Comparison of ENCODE assay signal across 14 mouse cellular contexts in genomic region chr4:148108565-148109100, GRCm38 (mm10). TPM values are rescaled to one million over a fixed set of nuclear protein-coding genes. Genes with fewer than 3 reads are reported as not detected.
A peak's percentile ranks its signal among the peaks of the same experiment; 100 is the strongest.
DNase-seq lines count a peak whose midpoint lies in the region; ATAC-seq and TF ChIP-seq lines count a peak whose summit lies in the region.
"Had no signal": no experiment of that assay in that cellular context is flagged by ENCODE, and none has a peak within 500 bp of the region (broad histone marks: within the 10 kb centered on the region; RNA-seq: fewer than 3 reads in every experiment).

No protein-coding gene starts in this region.

- H3K4me3 ChIP-seq in forebrain, embryonic 15.5 days, result no peak overlapping the region
- no peak overlapping the region for H3K4me3 ChIP-seq in forebrain, postnatal 0 days (ENCODE audit: low read depth, low read length)
- H3K4me3 ChIP-seq in E14TG2a.4 (replicated peaks; ENCODE audit: low read length), result peak overlapping the region; percentile 61; the same call in 1 of the 2 replicates
- H3K4me3 ChIP-seq in hindbrain, embryonic 11.5 days (ENCODE audit: low read depth, low read length), result no peak overlapping the region
- no peak overlapping the region for H3K4me3 ChIP-seq in liver, embryonic 13.5 days (replicated peaks)
- no peak overlapping the region for H3K4me3 ChIP-seq in midbrain, embryonic 15.5 days
- H3K4me3 ChIP-seq: erythroblast, embryonic 14.5 days had no signal

- no peak for DNase-seq in forebrain, postnatal 0 days
- no peak for DNase-seq in hindbrain, embryonic 11.5 days (ENCODE audit: low spot score)
- DNase-seq in liver, embryonic 13.5 days, result no peak
- no peak for DNase-seq in urinary bladder, postnatal 14 days (ENCODE audit: low spot score)
- DNase-seq: right cerebral cortex, adult 18-20 months; thymus, postnatal 4 days had no signal

- TF ChIP-seq CTCF in forebrain, postnatal 0 days (IDR thresholded peaks at IDR 0.05; ENCODE audit: low read depth), result no peak
- no peak for TF ChIP-seq CTCF in E14TG2a.4 (conservative IDR thresholded peaks at IDR 0.05; ENCODE audit: low read length)

- H3K4me1 ChIP-seq in forebrain, embryonic 15.5 days, result peaks cover 22% of the 10 kb centered on the region
- peaks cover 5% of the 10 kb centered on the region for H3K4me1 ChIP-seq in forebrain, postnatal 0 days (ENCODE audit: insufficient read depth)
- H3K4me1 ChIP-seq in E14TG2a.4 (replicated peaks; ENCODE audit: low read depth, low read length), result peaks cover 45% of the 10 kb centered on the region
- H3K4me1 ChIP-seq in hindbrain, embryonic 11.5 days (replicated peaks; ENCODE audit: control insufficient read depth, insufficient read depth, low read length), result 0 out of 2 replicates have a peak, but pooled peaks cover 2% of the 10 kb centered on the region
- H3K4me1 ChIP-seq in liver, embryonic 13.5 days (replicated peaks), result no peaks in the 10 kb centered on the region; the same call in 1 of the 2 replicates
- H3K4me1 ChIP-seq in midbrain, embryonic 15.5 days, result no peaks in the 10 kb centered on the region

- H3K9ac ChIP-seq in forebrain, embryonic 15.5 days (replicated peaks), result no peak overlapping the region
- no peak overlapping the region for H3K9ac ChIP-seq in forebrain, postnatal 0 days
- no peak overlapping the region for H3K9ac ChIP-seq in hindbrain, embryonic 11.5 days (ENCODE audit: low read depth, low read length)
- no peak overlapping the region for H3K9ac ChIP-seq in liver, embryonic 13.5 days
- no peak overlapping the region for H3K9ac ChIP-seq in midbrain, embryonic 15.5 days

- peak overlapping the region; percentile 75 for H3K27ac ChIP-seq in forebrain, embryonic 15.5 days (replicated peaks)
- no peak overlapping the region for H3K27ac ChIP-seq in forebrain, postnatal 0 days (ENCODE audit: low read depth, low read length)
- peak overlapping the region; percentile 51 for H3K27ac ChIP-seq in hindbrain, embryonic 11.5 days (ENCODE audit: low read depth, low read length)
- H3K27ac ChIP-seq in liver, embryonic 13.5 days, result peak overlapping the region; percentile 36; the same call in 1 of the 2 replicates
- H3K27ac ChIP-seq in midbrain, embryonic 15.5 days, result no peak overlapping the region

- no peaks in the 10 kb centered on the region for H3K9me3 ChIP-seq in forebrain, embryonic 15.5 days
- H3K9me3 ChIP-seq in forebrain, postnatal 0 days (ENCODE audit: low read length), result no peaks in the 10 kb centered on the region
- H3K9me3 ChIP-seq in E14TG2a.4 (ENCODE audit: low read length), result no peaks in the 10 kb centered on the region
- H3K9me3 ChIP-seq in hindbrain, embryonic 11.5 days (ENCODE audit: control insufficient read depth, low read length), result no peaks in the 10 kb centered on the region
- H3K9me3 ChIP-seq in liver, embryonic 13.5 days (replicated peaks), result no peaks in the 10 kb centered on the region
- H3K9me3 ChIP-seq in midbrain, embryonic 15.5 days, result no peaks in the 10 kb centered on the region

- no peak for ATAC-seq in forebrain, embryonic 15.5 days (replicated peaks)
- no peak for ATAC-seq in forebrain, postnatal 0 days
- ATAC-seq in hindbrain, embryonic 11.5 days (ENCODE audit: low FRiP score), result no peak
- no peak for ATAC-seq in liver, embryonic 13.5 days (ENCODE audit: low read depth)
- ATAC-seq in midbrain, embryonic 15.5 days (replicated peaks), result no peak
- ATAC-seq: intestine, postnatal 0 days; midbrain, embryonic 16.5 days had no signal

- WGBS in forebrain, embryonic 15.5 days, result 55% methylated on average over 7 of the region's 7 CpGs
- WGBS in forebrain, postnatal 0 days, result 50% methylated on average over 7 of the region's 7 CpGs
- 71% methylated on average over 7 of the region's 7 CpGs for WGBS in hindbrain, embryonic 11.5 days
- 20% methylated on average over 7 of the region's 7 CpGs for WGBS in liver, embryonic 13.5 days (ENCODE audit: insufficient replicate concordance)
- WGBS in midbrain, embryonic 15.5 days, result 73% methylated on average over 7 of the region's 7 CpGs

- H3K36me3 ChIP-seq in forebrain, embryonic 15.5 days, result peaks cover 43% of the 10 kb centered on the region
- H3K36me3 ChIP-seq in forebrain, postnatal 0 days (ENCODE audit: insufficient read depth), result peaks cover 35% of the 10 kb centered on the region
- H3K36me3 ChIP-seq in E14TG2a.4 (ENCODE audit: insufficient read depth, low read length), result no peaks in the 10 kb centered on the region
- peaks cover 2% of the 10 kb centered on the region; the same call in 1 of the 2 replicates for H3K36me3 ChIP-seq in hindbrain, embryonic 11.5 days (ENCODE audit: control insufficient read depth, insufficient read depth, low read length)
- H3K36me3 ChIP-seq in liver, embryonic 13.5 days, result no peaks in the 10 kb centered on the region
- H3K36me3 ChIP-seq in midbrain, embryonic 15.5 days (replicated peaks), result peaks cover 8% of the 10 kb centered on the region; the same call in 1 of the 2 replicates

- no peak overlapping the region for H3K4me2 ChIP-seq in forebrain, embryonic 15.5 days (replicated peaks)
- H3K4me2 ChIP-seq in forebrain, postnatal 0 days (ENCODE audit: low read depth), result no peak overlapping the region
- H3K4me2 ChIP-seq in hindbrain, embryonic 11.5 days (replicated peaks; ENCODE audit: low read depth, low read length), result no peak overlapping the region
- H3K4me2 ChIP-seq in liver, embryonic 13.5 days, result no peak overlapping the region
- no peak overlapping the region for H3K4me2 ChIP-seq in midbrain, embryonic 15.5 days
- H3K4me2 ChIP-seq: heart, embryonic 11.5 days had no signal

- no peaks in the 10 kb centered on the region for H3K27me3 ChIP-seq in forebrain, embryonic 15.5 days
- no peaks in the 10 kb centered on the region for H3K27me3 ChIP-seq in forebrain, postnatal 0 days (ENCODE audit: insufficient read depth, low read length)
- H3K27me3 ChIP-seq in E14TG2a.4 (ENCODE audit: insufficient read depth, low read length), result peaks cover 24% of the 10 kb centered on the region
- no peaks in the 10 kb centered on the region for H3K27me3 ChIP-seq in hindbrain, embryonic 11.5 days (ENCODE audit: control insufficient read depth, insufficient read depth, low read length)
- peaks cover 16% of the 10 kb centered on the region for H3K27me3 ChIP-seq in liver, embryonic 13.5 days
- H3K27me3 ChIP-seq in midbrain, embryonic 15.5 days (replicated peaks), result no peaks in the 10 kb centered on the region

RNA-seq across cellular contexts. Expression of gene Agtrap, which starts 20.8 kb away (rescaled TPM):
- 4.6 and 5.6 TPM in 2 replicates for polyA plus RNA-seq in forebrain, embryonic 15.5 days (2015; fragmentation: Nextera tagmentation; extraction: Ambion mirVana)
- 3.8 and 4.2 TPM in 2 replicates for total RNA-seq in forebrain, postnatal 0 days (2014; rRNA removed)
- polyA plus RNA-seq in forebrain, postnatal 0 days (2015; fragmentation: Nextera tagmentation; extraction: Ambion mirVana), result 5.6 and 7.9 TPM in 2 replicates
- polyA plus RNA-seq in hindbrain, embryonic 11.5 days (2014; fragmentation: Nextera tagmentation; extraction: Ambion mirVana), result 8.8 and 10.9 TPM in 2 replicates
- 11.2 and 11.7 TPM in 2 replicates for polyA plus RNA-seq in liver, embryonic 13.5 days (2015; fragmentation: Nextera tagmentation; extraction: Ambion mirVana)
- 5.5 and 6.4 TPM in 2 replicates for polyA plus RNA-seq in midbrain, embryonic 15.5 days (2015; fragmentation: Nextera tagmentation; extraction: Ambion mirVana)

RNA-seq across cellular contexts. Expression of gene Mad2l2, which starts 21.6 kb away (rescaled TPM):
- polyA plus RNA-seq in forebrain, embryonic 15.5 days (2015; fragmentation: Nextera tagmentation; extraction: Ambion mirVana), result 123 and 127 TPM in 2 replicates
- 43.6 and 45.7 TPM in 2 replicates for total RNA-seq in forebrain, postnatal 0 days (2014; rRNA removed)
- 102 and 104 TPM in 2 replicates for polyA plus RNA-seq in forebrain, postnatal 0 days (2015; fragmentation: Nextera tagmentation; extraction: Ambion mirVana)
- polyA plus RNA-seq in hindbrain, embryonic 11.5 days (2014; fragmentation: Nextera tagmentation; extraction: Ambion mirVana), result 82.5 and 88.2 TPM in 2 replicates
- polyA plus RNA-seq in liver, embryonic 13.5 days (2015; fragmentation: Nextera tagmentation; extraction: Ambion mirVana), result 19.4 and 21.0 TPM in 2 replicates
- 99.2 and 112 TPM in 2 replicates for polyA plus RNA-seq in midbrain, embryonic 15.5 days (2015; fragmentation: Nextera tagmentation; extraction: Ambion mirVana)

RNA-seq across cellular contexts. Expression of gene Draxin, which starts 21.9 kb away (rescaled TPM):
- polyA plus RNA-seq in forebrain, embryonic 15.5 days (2015; fragmentation: Nextera tagmentation; extraction: Ambion mirVana), result 21.2 TPM in 2 replicates
- 37.5 and 40.5 TPM in 2 replicates for total RNA-seq in forebrain, postnatal 0 days (2014; rRNA removed)
- 6.8 and 8.7 TPM in 2 replicates for polyA plus RNA-seq in forebrain, postnatal 0 days (2015; fragmentation: Nextera tagmentation; extraction: Ambion mirVana)
- 12.8 and 13.8 TPM in 2 replicates for polyA plus RNA-seq in hindbrain, embryonic 11.5 days (2014; fragmentation: Nextera tagmentation; extraction: Ambion mirVana)
- polyA plus RNA-seq in liver, embryonic 13.5 days (2015; fragmentation: Nextera tagmentation; extraction: Ambion mirVana), result 0.09 and 0.13 TPM in 2 replicates
- 15.1 and 15.7 TPM in 2 replicates for polyA plus RNA-seq in midbrain, embryonic 15.5 days (2015; fragmentation: Nextera tagmentation; extraction: Ambion mirVana)
- total RNA-seq: megakaryocyte progenitor cell, adult 5-6 weeks had no signal
- polyA plus RNA-seq: erythroblast, embryonic 14.5 days had no signal

RNA-seq across cellular contexts. Expression of gene Fbxo6, which starts 43.3 kb away (rescaled TPM):
- polyA plus RNA-seq in forebrain, embryonic 15.5 days (2015; fragmentation: Nextera tagmentation; extraction: Ambion mirVana), result 15.6 and 18.0 TPM in 2 replicates
- total RNA-seq in forebrain, postnatal 0 days (2014; rRNA removed), result 22.0 and 24.0 TPM in 2 replicates
- polyA plus RNA-seq in forebrain, postnatal 0 days (2015; fragmentation: Nextera tagmentation; extraction: Ambion mirVana), result 22.8 and 24.9 TPM in 2 replicates
- 14.6 and 15.5 TPM in 2 replicates for polyA plus RNA-seq in hindbrain, embryonic 11.5 days (2014; fragmentation: Nextera tagmentation; extraction: Ambion mirVana)
- polyA plus RNA-seq in liver, embryonic 13.5 days (2015; fragmentation: Nextera tagmentation; extraction: Ambion mirVana), result 16.5 and 16.9 TPM in 2 replicates
- polyA plus RNA-seq in midbrain, embryonic 15.5 days (2015; fragmentation: Nextera tagmentation; extraction: Ambion mirVana), result 21.6 and 21.7 TPM in 2 replicates

RNA-seq across cellular contexts. Expression of gene Fbxo44, which starts 51.6 kb away (rescaled TPM):
- 60.7 and 64.6 TPM in 2 replicates for polyA plus RNA-seq in forebrain, embryonic 15.5 days (2015; fragmentation: Nextera tagmentation; extraction: Ambion mirVana)
- total RNA-seq in forebrain, postnatal 0 days (2014; rRNA removed), result 126 and 132 TPM in 2 replicates
- polyA plus RNA-seq in forebrain, postnatal 0 days (2015; fragmentation: Nextera tagmentation; extraction: Ambion mirVana), result 73.3 and 81.4 TPM in 2 replicates
- polyA plus RNA-seq in hindbrain, embryonic 11.5 days (2014; fragmentation: Nextera tagmentation; extraction: Ambion mirVana), result 82.2 and 82.5 TPM in 2 replicates
- 0.93 and 1.0 TPM in 2 replicates for polyA plus RNA-seq in liver, embryonic 13.5 days (2015; fragmentation: Nextera tagmentation; extraction: Ambion mirVana)
- 93.3 and 97.6 TPM in 2 replicates for polyA plus RNA-seq in midbrain, embryonic 15.5 days (2015; fragmentation: Nextera tagmentation; extraction: Ambion mirVana)

Comparison
In these comparisons a context has a peak if more than half of its experiments do, and no peak if none do; other contexts are left out.
1. H3K27ac ChIP-seq: peak in forebrain, embryonic 15.5 days (single experiment), hindbrain, embryonic 11.5 days (single experiment) and liver, embryonic 13.5 days (single experiment); none in forebrain, postnatal 0 days (single experiment) and midbrain, embryonic 15.5 days (single experiment).